Mouse (Mus musculus) lung, postnatal 0 days (tissue): ENCODE data around the gene Tmem106a. TPM values are rescaled to one million over a fixed set of nuclear protein-coding genes. Genes with fewer than 3 reads are reported as not detected.

ENCODE experiments used
- ATAC-seq: fragments of 200-750 bp; cut with Nextera tagmentation; 2 replicates; pipeline ENCODE4 v1.8.0; 2017; ENCODE audit warnings: moderate library complexity
- DNase-seq: peaks from one replicate; pipeline ENCODE4 v3.0.0-alpha.2; 2016; ENCODE audit warnings: low spot score
- H3K27ac ChIP-seq: fragments of 300-500 bp; sonication (generic); 2 replicates; pipeline ENCODE4 v1.5.1; 2014; ENCODE audit warnings: antibody characterized with exemption, mild to moderate bottlenecking, low read length, mixed read lengths
- H3K27me3 ChIP-seq: fragments of 300-500 bp; sonication (generic); replicated peaks from 2 replicates; pipeline ENCODE4 v1.6.1; 2014; ENCODE audit warnings: low read length, mixed read lengths; ENCODE audit not compliant: insufficient read depth
- H3K36me3 ChIP-seq: fragments of 300-500 bp; sonication (generic); 2 replicates; pipeline ENCODE4 v1.6.1; 2014; ENCODE audit warnings: low read length, mixed read lengths; ENCODE audit not compliant: insufficient read depth
- H3K4me1 ChIP-seq: fragments of 300-500 bp; sonication (generic); 2 replicates; pipeline ENCODE4 v1.6.1; 2014; ENCODE audit warnings: antibody characterized with exemption, low read depth, low read length, mixed read lengths; ENCODE audit not compliant: insufficient read depth
- H3K4me2 ChIP-seq: fragments of 300-500 bp; sonication (generic); replicated peaks from 2 replicates; pipeline ENCODE4 v1.6.1; 2014; ENCODE audit warnings: low read depth, mild to moderate bottlenecking, low read length, moderate library complexity, mixed read lengths
- H3K4me3 ChIP-seq: fragments of 300-500 bp; sonication (generic); 2 replicates; pipeline ENCODE4 v1.5.1; 2014; ENCODE audit warnings: low read depth, low read length
- H3K9ac ChIP-seq: fragments of 300-500 bp; sonication (generic); replicated peaks from 2 replicates; pipeline ENCODE4 v1.6.1; 2014; ENCODE audit warnings: low read depth, mild to moderate bottlenecking
- H3K9me3 ChIP-seq: fragments of 300-500 bp; sonication (generic); 2 replicates; pipeline ENCODE4 v1.6.1; 2016; ENCODE audit warnings: low read length, mixed read lengths
- CTCF ChIP-seq: IDR thresholded peaks from 2 replicates; pipeline ENCODE4 v1.5.1; 2016; ENCODE audit warnings: antibody characterized with exemption, mild to moderate bottlenecking
- EP300 ChIP-seq: IDR thresholded peaks from 2 replicates; pipeline ENCODE4 v1.6.1; 2016; ENCODE audit warnings: antibody characterized with exemption, mild to moderate bottlenecking, control low read depth
- WGBS: fragments of 180-500 bp; shearing (Covaris S2); extraction: QIAGEN DNeasy Blood & Tissue Kit; methylation state at CpG from one replicate; pipeline ENCODE4 v1.1.7; 2014; 5-methylcytosine and 5-hydroxymethylcytosine counted together
- polyA plus RNA-seq: library from polyadenylated mRNA; unstranded; fragments of >200 nt; fragmentation: Nextera tagmentation; extraction: Ambion mirVana; gene quantifications from 2 replicates; pipeline ENCODE4 v1.2.1, GENCODE M21; 2015

The Tmem106a gene
- polyA plus RNA-seq, 1 experiment from 2014 or later: 7.6 TPM

GRCm38 (mm10) chr11:101552476-101553300 lies 29.4 kb upstream of the Tmem106a start:
- TF ChIP-seq EP300 (0 out of 2 replicates have a peak, but pooled peaks have one; percentile 8), CTCF (peak; percentile 58)
- H3K36me3 ChIP-seq: no peaks in the 10 kb centered on the region
- peak overlapping the region; percentile 53 for H3K4me2 ChIP-seq
- peak; percentile 97 for ATAC-seq
- H3K4me1 ChIP-seq: peaks cover 5% of the 10 kb centered on the region; the same call in 1 of the 2 replicates
- H3K4me3 ChIP-seq: peak overlapping the region; percentile 83
- no peaks in the 10 kb centered on the region for H3K9me3 ChIP-seq
- H3K27me3 ChIP-seq: no peaks in the 10 kb centered on the region
- under 1% methylated on average over 37 of the region's 37 CpGs for WGBS
- H3K27ac ChIP-seq: peak overlapping the region; percentile 97
- DNase-seq: peak; percentile 100
- H3K9ac ChIP-seq: peak overlapping the region; percentile 93

GRCm38 (mm10) chr11:101553354-101553930 lies 28.6 kb upstream of the Tmem106a start:
- no peaks in the 10 kb centered on the region for H3K36me3 ChIP-seq
- peaks cover 5% of the 10 kb centered on the region; the same call in 1 of the 2 replicates for H3K4me1 ChIP-seq
- H3K4me2 ChIP-seq: peak overlapping the region; percentile 53
- peak; percentile 85 for DNase-seq
- peak overlapping the region; percentile 93 for H3K9ac ChIP-seq
- peak overlapping the region; percentile 97 for H3K27ac ChIP-seq
- H3K4me3 ChIP-seq: peak overlapping the region; percentile 83
- TF ChIP-seq EP300 (peak; percentile 32), CTCF (no peak)
- no peak for ATAC-seq
- no peaks in the 10 kb centered on the region for H3K9me3 ChIP-seq
- WGBS: 5% methylated on average over 8 of the region's 8 CpGs
- no peaks in the 10 kb centered on the region for H3K27me3 ChIP-seq

GRCm38 (mm10) chr11:101556541-101556940 lies 25.5 kb upstream of the Tmem106a start:
- H3K36me3 ChIP-seq: 0 out of 2 replicates have a peak, but pooled peaks cover 4% of the 10 kb centered on the region
- ATAC-seq (no peak), DNase-seq (no peak)
- H3K4me3 ChIP-seq: no peak overlapping the region
- H3K27ac ChIP-seq: no peak overlapping the region
- no peak overlapping the region for H3K9ac ChIP-seq
- 92% methylated on average over 7 of the region's 7 CpGs for WGBS
- no peaks in the 10 kb centered on the region; the same call in 1 of the 2 replicates for H3K4me1 ChIP-seq
- no peaks in the 10 kb centered on the region for H3K9me3 ChIP-seq
- no peaks in the 10 kb centered on the region for H3K27me3 ChIP-seq
- H3K4me2 ChIP-seq: no peak overlapping the region
- TF ChIP-seq EP300 (no peak), CTCF (no peak)

GRCm38 (mm10) chr11:101556954-101557353 lies 25.1 kb upstream of the Tmem106a start:
- TF ChIP-seq EP300 (no peak), CTCF (no peak)
- H3K4me1 ChIP-seq: no peaks in the 10 kb centered on the region; the same call in 1 of the 2 replicates
- 50% methylated on average over 2 of the region's 2 CpGs for WGBS
- H3K9ac ChIP-seq: no peak overlapping the region
- 0 out of 2 replicates have a peak, but pooled peaks cover 4% of the 10 kb centered on the region for H3K36me3 ChIP-seq
- DNase-seq: no peak
- H3K27me3 ChIP-seq: no peaks in the 10 kb centered on the region
- H3K27ac ChIP-seq: no peak overlapping the region
- no peak for ATAC-seq
- no peak overlapping the region for H3K4me2 ChIP-seq
- H3K4me3 ChIP-seq: no peak overlapping the region
- H3K9me3 ChIP-seq: no peaks in the 10 kb centered on the region

- Histone ChIP-seq H3K4me1 (no peaks in the 10 kb centered on the region), H3K36me3 (peaks cover 23% of the 10 kb centered on the region), H3K27me3 (no peaks in the 10 kb centered on the region), H3K4me3 (no peak overlapping the region), H3K4me2 (no peak overlapping the region), H3K9me3 (no peaks in the 10 kb centered on the region), H3K9ac (no peak overlapping the region), H3K27ac (no peak overlapping the region)
- WGBS: 35% methylated on average over 5 of the region's 5 CpGs
- TF ChIP-seq EP300 (no peak), CTCF (peak; percentile 94)
- ATAC-seq: peak; percentile 19; the same call in 1 of the 2 replicates
- DNase-seq: peak; percentile 82
These were observed 19.7 kb upstream of the Tmem106a start for GRCm38 (mm10) chr11:101562391-101562790.

GRCm38 (mm10) chr11:101568421-101568820 lies 13.6 kb upstream of the Tmem106a start:
- 83% methylated on average over 3 of the region's 3 CpGs for WGBS

More at GRCm38 (mm10) chr11:101568421-101568820, 13.6 kb upstream of the Tmem106a start:
- Histone ChIP-seq H3K27ac (no peak overlapping the region), H3K4me1 (no peaks in the 10 kb centered on the region), H3K9me3 (no peaks in the 10 kb centered on the region), H3K9ac (no peak overlapping the region), H3K27me3 (no peaks in the 10 kb centered on the region), H3K4me3 (no peak overlapping the region), H3K36me3 (peaks cover 72% of the 10 kb centered on the region), H3K4me2 (no peak overlapping the region)
- TF ChIP-seq EP300 (no peak), CTCF (no peak)
- no peak for DNase-seq
- ATAC-seq: no peak
